Mouse (Mus musculus) limb, embryonic 10.5 days (tissue): Measurements from ENCODE around the gene Arhgap6. TPM values are rescaled to one million over a fixed set of nuclear protein-coding genes. Genes with fewer than 3 reads are reported as not detected.
"Not testable (repeated sequence)": the region's sequence is repeated elsewhere in the genome, so short reads cannot be mapped to it uniquely, and the experiment has no call there.

Experiments used
- DNase-seq: peaks from one replicate; pipeline ENCODE4 v3.0.0-alpha.2; 2017; ENCODE audit warnings: low spot score
- H3K27ac ChIP-seq: fragments of 300-500 bp; sonication (generic); 2 replicates; pipeline ENCODE4 v1.5.1; 2016; ENCODE audit warnings: mild to moderate bottlenecking
- H3K27me3 ChIP-seq: fragments of 300-500 bp; sonication (generic); 2 replicates; pipeline ENCODE4 v1.6.1; 2016; ENCODE audit warnings: low read depth, mild to moderate bottlenecking; ENCODE audit not compliant: poor library complexity, severe bottlenecking
- H3K36me3 ChIP-seq: fragments of 300-500 bp; sonication (generic); 2 replicates; pipeline ENCODE4 v1.6.1; 2016; ENCODE audit warnings: mild to moderate bottlenecking, moderate library complexity
- H3K4me1 ChIP-seq: fragments of 300-500 bp; sonication (generic); 2 replicates; pipeline ENCODE4 v1.6.1; 2016
- H3K4me3 ChIP-seq: fragments of 300-500 bp; sonication (generic); 2 replicates; pipeline ENCODE4 v1.5.1; 2016; ENCODE audit warnings: mild to moderate bottlenecking, moderate library complexity
- H3K9me3 ChIP-seq: fragments of 300-500 bp; sonication (generic); replicated peaks from 2 replicates; pipeline ENCODE4 v1.6.1; 2016; ENCODE audit warnings: mild to moderate bottlenecking
- WGBS: fragments of 180-500 bp; shearing (Covaris S2); methylation state at CpG from one replicate; pipeline ENCODE4 v1.1.7; 2016; 5-methylcytosine and 5-hydroxymethylcytosine counted together
- polyA plus RNA-seq: library from polyadenylated mRNA; unstranded; fragments of >200 nt; fragmentation: Nextera tagmentation; extraction: Ambion mirVana; gene quantifications from 2 replicates; pipeline ENCODE4 v1.2.1, GENCODE M21; 2016

The Arhgap6 gene
- polyA plus RNA-seq, 1 experiment from 2014 or later, result 1.2 TPM

DNA sequence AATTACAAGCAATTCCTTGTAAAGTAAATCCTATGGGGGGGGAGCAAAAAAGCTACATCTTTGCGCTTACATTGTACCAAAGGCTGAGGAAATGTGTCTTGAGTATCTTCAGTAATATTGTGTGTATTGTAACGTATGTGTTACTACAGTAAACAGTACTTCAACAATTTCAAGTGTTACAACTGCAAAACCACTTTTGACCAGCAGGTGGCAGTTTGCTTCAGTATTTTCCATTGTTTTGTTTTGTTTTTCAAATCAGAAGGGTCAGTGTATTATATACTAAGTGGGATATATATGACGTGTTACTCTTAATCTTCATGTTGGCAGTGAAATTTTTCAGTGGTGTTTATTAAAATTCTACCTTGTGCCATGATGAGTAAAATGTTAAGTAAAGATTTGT lies 509.0 kb downstream of the Arhgap6 start:
- Histone ChIP-seq H3K27me3 (peaks cover 45% of the 10 kb centered on the region), H3K4me3 (no peak overlapping the region), H3K36me3 (no peaks in the 10 kb centered on the region), H3K27ac (no peak overlapping the region), H3K4me1 (no peaks in the 10 kb centered on the region), H3K9me3 (no peaks in the 10 kb centered on the region)
- 45% methylated on average over 3 of the region's 3 CpGs for WGBS
- DNase-seq, result peak; percentile 32

DNA sequence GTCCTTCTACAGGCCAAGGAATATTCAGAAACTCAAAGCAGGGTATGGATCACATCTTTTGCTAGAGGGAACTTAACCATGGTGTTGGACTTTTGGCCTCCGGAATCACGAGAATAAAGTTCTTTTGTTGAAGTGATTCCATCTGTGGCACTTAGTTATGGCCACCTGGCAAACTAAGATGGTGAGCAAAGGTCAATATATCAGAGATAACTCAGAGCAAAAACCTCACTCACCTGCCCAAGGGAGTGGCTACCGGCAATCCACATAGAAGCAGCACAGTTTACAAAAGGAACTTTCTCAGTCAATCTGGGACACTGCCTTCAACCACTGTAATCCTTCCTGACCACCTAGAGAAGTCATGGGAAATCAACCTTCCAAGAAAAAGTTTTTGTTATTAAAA lies 513.7 kb downstream of the Arhgap6 start:
- Histone ChIP-seq H3K27ac (no peak overlapping the region), H3K4me3 (no peak overlapping the region), H3K9me3 (no peaks in the 10 kb centered on the region), H3K36me3 (peaks cover 20% of the 10 kb centered on the region), H3K27me3 (peaks cover 48% of the 10 kb centered on the region), H3K4me1 (no peaks in the 10 kb centered on the region)
- WGBS, result 92% methylated on average over 3 of the region's 3 CpGs
- no peak for DNase-seq

DNA sequence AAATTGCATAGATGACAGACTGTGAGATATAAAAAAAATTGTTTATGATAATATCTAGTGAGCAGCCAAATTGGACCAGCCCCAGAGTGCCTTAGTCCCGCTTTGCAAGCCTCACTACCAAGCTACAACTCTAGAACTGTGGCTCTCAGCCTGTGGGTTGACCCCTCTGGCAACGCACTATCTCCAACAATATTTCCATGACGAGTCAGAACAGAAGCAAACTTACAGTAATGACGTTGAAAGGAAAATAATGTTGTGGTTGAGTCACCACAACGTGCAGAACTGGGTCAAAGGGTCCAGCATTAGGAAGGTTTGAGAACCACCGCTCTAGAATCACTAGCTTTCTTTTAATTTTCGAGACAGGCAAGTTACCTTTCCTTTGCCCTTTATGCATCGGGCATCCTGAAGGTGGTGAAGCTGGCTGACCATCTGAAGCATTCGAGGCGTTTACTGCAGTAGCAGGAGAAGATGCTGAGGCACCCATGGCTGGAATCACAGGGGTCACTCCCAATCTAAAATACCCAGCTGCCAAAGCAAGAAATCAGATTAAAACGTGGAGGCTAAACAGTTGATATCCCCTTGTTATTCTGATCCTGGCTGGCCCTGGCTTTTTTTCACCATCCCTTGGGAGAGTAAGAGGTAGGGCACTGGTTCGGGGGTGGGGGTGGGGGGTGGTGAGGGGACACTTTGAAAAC lies 524.3 kb downstream of the Arhgap6 start:
- DNase-seq, result no peak
- 66% methylated on average over 12 of the region's 12 CpGs for WGBS
- H3K4me3 ChIP-seq, result peak overlapping the region; percentile 63
- peaks cover 81% of the 10 kb centered on the region for H3K27me3 ChIP-seq
- H3K36me3 ChIP-seq, result peaks cover 13% of the 10 kb centered on the region; the same call in 1 of the 2 replicates
- no peaks in the 10 kb centered on the region for H3K9me3 ChIP-seq
- 0 out of 2 replicates have a peak, but pooled peaks cover 5% of the 10 kb centered on the region for H3K4me1 ChIP-seq
- peak overlapping the region; percentile 89 for H3K27ac ChIP-seq

DNA sequence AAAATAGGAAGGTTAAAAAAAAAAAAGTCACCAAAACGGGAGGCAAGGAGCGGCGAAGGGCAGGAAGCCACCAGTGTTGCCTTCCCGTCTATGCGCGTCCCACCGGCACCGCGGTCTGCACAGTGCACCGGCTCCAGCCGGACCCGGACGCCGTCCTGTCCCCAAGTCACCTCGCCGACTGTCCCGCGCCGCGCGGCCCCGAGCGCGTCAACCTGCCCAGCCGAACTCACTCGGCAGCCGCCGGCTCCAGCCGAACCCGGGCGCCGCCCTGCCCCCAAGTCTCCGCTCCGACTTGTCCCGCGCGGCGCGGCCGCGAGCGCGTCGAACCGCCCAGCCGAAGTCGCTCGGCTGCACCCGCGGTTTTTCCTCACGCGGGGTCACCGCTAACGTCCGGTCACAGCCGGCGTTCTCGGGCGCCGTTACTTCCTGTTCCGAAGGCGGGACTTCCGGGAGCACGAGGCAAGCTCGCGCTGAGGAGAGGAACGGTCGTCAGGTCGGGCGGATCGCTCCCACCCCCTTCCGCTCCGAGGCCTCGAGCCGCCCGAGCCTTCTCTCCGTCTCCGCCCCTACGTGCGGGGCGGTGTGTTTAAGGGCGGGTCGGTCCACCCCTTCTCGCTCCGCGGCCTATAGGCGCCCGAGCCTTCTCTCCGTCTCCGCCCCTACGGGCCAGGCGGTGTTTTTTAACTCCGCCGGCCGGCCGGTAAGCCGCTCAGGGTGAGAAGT lies 525.2 kb downstream of the Arhgap6 start, which contains the start of gene Hccs:
Hccs (minus strand) TSS at position 428 of the 723 bp plus-strand sequence.
- Histone ChIP-seq H3K36me3 (peaks cover 10% of the 10 kb centered on the region; the same call in 1 of the 2 replicates), H3K4me3 (peak within 1 kb of the TSS; percentile 63), H3K9me3 (no peaks in the 10 kb centered on the region), H3K27me3 (peaks cover 78% of the 10 kb centered on the region), H3K4me1 (0 out of 2 replicates have a peak, but pooled peaks cover 5% of the 10 kb centered on the region), H3K27ac (peak within 1 kb of the TSS; percentile 89)
- peak; percentile 84 for DNase-seq
- WGBS, result 16% methylated on average over 86 of the region's 97 CpGs

DNA sequence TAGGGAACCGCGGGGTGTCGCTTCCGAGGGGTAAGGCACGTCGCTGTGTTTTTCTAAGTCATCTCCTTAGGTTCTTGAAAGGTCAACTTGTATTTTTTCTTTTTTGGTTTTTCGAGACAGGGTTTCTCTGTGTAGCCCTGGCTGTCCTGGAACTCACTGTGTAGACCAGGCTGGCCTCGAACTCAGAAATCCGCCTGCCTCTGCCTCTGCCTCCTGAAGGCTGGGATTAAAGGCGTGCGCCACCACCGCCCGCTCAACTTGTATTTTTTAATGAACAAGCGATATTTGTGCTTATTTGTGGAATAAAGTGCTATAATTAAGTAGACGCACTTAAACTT lies 525.7 kb downstream of the Arhgap6 start:
- not testable (repeated sequence) for H3K9me3 ChIP-seq, H3K4me1 ChIP-seq, DNase-seq, H3K36me3 ChIP-seq
- WGBS, result 27% methylated on average over 15 of the region's 15 CpGs
- peaks cover 76% of the 10 kb centered on the region for H3K27me3 ChIP-seq
- H3K4me3 ChIP-seq, result peak overlapping the region; percentile 63
- peak overlapping the region; percentile 89; the same call in 1 of the 2 replicates for H3K27ac ChIP-seq

DNA sequence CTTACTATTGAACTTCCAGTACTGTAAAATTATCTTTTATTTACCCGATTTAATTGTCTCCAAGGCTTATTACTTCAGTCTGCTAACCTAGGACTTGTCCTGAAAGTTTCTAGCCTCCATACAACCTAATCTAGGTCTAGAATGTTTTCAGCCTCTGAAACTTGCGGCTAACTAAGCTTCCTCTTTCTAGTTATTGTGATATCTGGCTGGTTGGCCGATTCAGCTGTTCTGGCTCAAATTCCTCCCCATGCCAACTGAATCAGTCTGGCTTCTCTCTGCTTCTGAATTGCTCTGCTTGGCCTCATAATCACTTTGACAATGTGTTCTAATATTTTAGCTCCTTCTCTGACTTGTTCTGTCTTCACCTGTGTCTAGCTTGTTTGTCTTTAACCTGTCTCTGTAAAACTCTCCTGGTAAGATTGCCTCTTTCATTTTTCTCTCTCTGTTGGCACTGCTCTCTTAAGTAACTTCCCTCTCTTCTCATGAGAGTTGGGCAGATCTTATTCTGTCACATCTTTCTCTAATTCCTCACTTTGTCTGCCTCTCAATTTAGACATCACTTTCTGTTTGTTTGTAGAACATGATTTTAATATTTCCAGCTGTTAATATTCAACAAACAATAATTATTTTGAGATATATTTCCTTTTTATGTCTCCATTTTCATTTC lies 531.2 kb downstream of the Arhgap6 start:
- no peaks in the 10 kb centered on the region for H3K4me1 ChIP-seq
- H3K4me3 ChIP-seq, result no peak overlapping the region
- no peak for DNase-seq
- no peak overlapping the region for H3K27ac ChIP-seq
- H3K36me3 ChIP-seq, result no peaks in the 10 kb centered on the region
- 97% methylated on average over 3 of the region's 3 CpGs for WGBS
- H3K27me3 ChIP-seq, result peaks cover 45% of the 10 kb centered on the region
- no peaks in the 10 kb centered on the region for H3K9me3 ChIP-seq

DNA sequence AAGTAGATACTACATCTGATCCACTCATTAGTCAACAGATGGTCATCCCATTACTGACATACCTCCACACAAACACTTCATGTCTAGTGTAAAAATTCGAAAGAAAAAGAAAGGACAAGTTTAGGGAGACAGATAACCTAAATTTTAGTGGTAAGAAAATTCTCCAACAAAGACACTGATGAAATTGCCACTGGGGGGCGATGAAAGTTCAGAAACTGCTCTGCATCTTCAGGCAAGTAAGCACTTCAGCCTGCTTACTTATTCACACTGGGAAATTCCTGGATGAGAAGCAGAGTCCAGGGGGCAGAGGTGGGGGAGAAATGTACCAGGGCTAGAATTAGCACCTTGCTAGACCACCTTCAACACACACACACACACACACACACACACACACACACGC lies 537.4 kb downstream of the Arhgap6 start:
- no peaks in the 10 kb centered on the region for H3K36me3 ChIP-seq
- H3K4me3 ChIP-seq, result no peak overlapping the region
- H3K27ac ChIP-seq, result no peak overlapping the region
- no peaks in the 10 kb centered on the region for H3K9me3 ChIP-seq
- peak; percentile 31 for DNase-seq
- 44% methylated on average over 3 of the region's 3 CpGs for WGBS
- no peaks in the 10 kb centered on the region for H3K4me1 ChIP-seq
- peaks cover 61% of the 10 kb centered on the region for H3K27me3 ChIP-seq

DNA sequence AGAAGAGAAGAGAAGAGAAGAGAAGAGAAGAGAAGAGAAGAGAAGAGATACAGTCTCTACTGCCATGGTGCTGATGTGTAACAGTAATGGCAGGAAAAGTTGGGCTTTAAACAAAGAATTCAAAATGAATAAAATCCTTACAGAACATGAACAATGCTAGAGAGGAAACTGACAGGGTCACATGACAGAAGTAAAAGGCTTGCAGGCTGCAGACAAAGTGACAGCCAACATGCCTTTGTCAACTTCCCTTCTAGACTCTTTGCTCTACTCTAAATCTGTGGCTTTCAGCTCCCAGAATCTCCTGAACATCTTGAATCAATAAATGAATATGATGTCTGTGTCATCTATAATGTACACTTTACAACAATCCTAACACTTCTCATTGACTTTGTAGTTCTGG lies 542.7 kb downstream of the Arhgap6 start:
- no peaks in the 10 kb centered on the region for H3K36me3 ChIP-seq
- no peak overlapping the region for H3K27ac ChIP-seq
- H3K4me3 ChIP-seq, result no peak overlapping the region
- DNase-seq, result no peak
- no peaks in the 10 kb centered on the region for H3K4me1 ChIP-seq
- H3K9me3 ChIP-seq, result no peaks in the 10 kb centered on the region
- H3K27me3 ChIP-seq, result peaks cover 41% of the 10 kb centered on the region

DNA sequence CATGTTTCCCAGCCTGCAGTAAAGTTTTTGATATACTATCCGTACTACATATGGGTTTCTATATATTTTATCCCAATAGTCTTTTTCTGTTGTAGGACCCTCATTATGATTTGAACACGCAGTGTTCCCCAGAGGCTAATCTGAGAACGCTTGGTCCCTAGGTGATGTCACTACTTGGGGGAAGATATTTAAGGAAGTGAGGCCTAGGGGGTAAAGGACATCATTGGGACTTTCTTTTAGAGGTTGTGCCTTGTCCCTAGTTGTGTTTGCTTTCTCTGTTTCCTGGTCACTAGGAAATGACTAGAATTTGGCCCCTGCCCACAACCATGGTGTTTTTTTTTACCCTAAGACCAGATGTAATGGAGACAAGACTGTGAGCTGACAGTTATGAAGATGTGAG lies 543.3 kb downstream of the Arhgap6 start:
- Histone ChIP-seq H3K27ac (no peak overlapping the region), H3K4me3 (no peak overlapping the region), H3K27me3 (peaks cover 38% of the 10 kb centered on the region), H3K9me3 (no peaks in the 10 kb centered on the region), H3K4me1 (no peaks in the 10 kb centered on the region), H3K36me3 (no peaks in the 10 kb centered on the region)
- 92% methylated on average over 3 of the region's 3 CpGs for WGBS
- DNase-seq, result no peak

Other genes starting within 250 kb of the Arhgap6 start
- gene Frmpd4, start 217.9 kb upstream of the Arhgap6 start, polyA plus RNA-seq, result 0.03 and 0.05 TPM in 2 replicates
- 26.9 and 29.4 TPM in 2 replicates for gene Msl3, start 121.2 kb upstream of the Arhgap6 start, polyA plus RNA-seq